Mouse (Mus musculus): Measurements from ENCODE around the gene 1110017D15Rik. TPM values are rescaled to one million over a fixed set of nuclear protein-coding genes. Genes with fewer than 3 reads are reported as not detected.

1110017D15Rik gene
- total RNA-seq, 1 experiment: not detected

DNA sequence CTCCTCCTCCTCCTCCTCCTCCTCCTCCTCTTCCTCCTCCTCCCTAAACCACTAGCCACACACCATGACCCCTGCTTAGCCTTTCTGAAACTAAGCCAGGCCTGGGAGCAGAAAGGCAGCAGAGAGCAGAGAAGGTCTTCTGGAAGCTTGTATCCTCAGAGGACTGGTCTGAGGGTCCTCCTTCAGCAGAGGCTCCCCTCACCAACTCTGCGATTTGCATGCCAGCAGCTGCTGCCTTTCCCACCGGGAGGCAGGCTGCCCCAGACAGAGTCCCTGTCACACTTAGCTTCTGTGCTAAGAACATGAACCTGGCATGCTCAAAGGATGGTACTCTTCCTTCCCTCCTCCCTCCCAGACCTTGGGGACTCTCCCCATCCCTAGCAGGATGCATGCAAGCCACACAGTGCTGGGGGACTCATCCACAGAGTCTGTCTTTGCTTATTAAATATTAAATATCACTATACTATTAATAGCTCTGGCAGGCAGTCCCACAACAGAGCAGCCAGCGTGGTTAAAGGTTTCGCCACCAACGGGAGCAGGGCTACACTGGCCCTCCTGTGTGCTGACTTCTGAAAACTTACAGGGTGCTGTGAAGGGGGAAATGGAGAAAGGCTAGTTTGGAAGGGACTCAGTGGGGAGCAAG lies 39.3 kb upstream of the 1110017D15Rik start:
- no peak for DNase-seq (ENCODE audit: low read depth, low spot score)
- no peak overlapping the region for H3K27ac ChIP-seq (ENCODE audit: insufficient read depth, low read depth, low read length, poor library complexity, severe bottlenecking)

DNA sequence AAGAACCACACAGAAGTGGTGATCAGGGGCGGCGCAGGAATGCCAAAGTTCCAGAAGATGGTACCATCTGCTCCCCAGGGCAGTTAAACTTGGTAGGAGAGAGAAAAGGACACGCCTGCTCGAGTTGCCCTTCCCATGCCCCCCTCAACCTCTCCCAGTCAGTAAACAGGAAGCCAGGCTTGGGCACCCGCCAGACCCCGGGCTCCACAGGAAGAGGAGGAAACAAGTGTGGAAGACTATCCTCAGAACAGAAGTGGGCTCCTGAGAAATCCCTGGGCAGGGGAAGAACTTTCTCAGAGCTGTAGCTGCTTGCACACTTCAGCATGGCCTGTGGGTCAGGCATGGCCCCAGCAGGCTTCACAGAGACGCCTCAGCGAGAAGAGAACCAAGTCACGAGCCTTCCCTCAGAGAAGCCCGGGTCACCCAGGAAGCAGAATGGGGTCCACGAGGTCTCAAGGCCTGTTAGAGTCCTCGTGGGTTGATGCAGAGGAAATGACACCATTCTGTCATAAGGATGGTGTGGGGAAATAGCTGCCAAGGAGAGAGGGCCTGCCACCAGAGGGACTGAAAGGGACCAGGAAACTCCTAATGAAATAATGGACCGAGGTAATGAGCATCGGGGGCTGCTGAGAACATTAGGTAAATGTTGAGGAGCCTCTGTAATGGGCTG lies 38.0 kb upstream of the 1110017D15Rik start:
- no peak overlapping the region for H3K27ac ChIP-seq (ENCODE audit: insufficient read depth, low read depth, low read length, poor library complexity, severe bottlenecking)
- H3K9ac ChIP-seq (ENCODE audit: insufficient read depth, low read depth, low read length, poor library complexity, severe bottlenecking): no peak overlapping the region
- H3K9me3 ChIP-seq (ENCODE audit: control insufficient read depth, insufficient read depth, low read depth, low read length): no peaks in the 10 kb centered on the region
- no peak overlapping the region for H3K4me3 ChIP-seq (ENCODE audit: insufficient read depth in 1 of 2, low read depth in 1 of 2, low read length in 2 of 2, poor library complexity in 1 of 2, severe bottlenecking in 1 of 2)
- no peaks in the 10 kb centered on the region for H3K4me1 ChIP-seq (ENCODE audit: control insufficient read depth in 2 of 2, insufficient read depth in 2 of 2, low read length in 2 of 2, poor library complexity in 1 of 2)
- in situ Hi-C loops (cut with MboI; ENCODE audit: low sequenced_read_pairs in 2 of 2, unreplicated experiment in 2 of 2): loop anchor here (10.0 to 25.0 kb wide), 2 partner anchors 150 to 157 kb away; partner anchors contain the start of genes Dctn3 (in 1 of the 2) and Rpp25l (in 1 of the 2)
- no peak for DNase-seq (ENCODE audit: low read depth, low spot score)
- H3K36me3 ChIP-seq (ENCODE audit: control insufficient read depth, insufficient read depth, low read length, poor library complexity, severe bottlenecking): no peaks in the 10 kb centered on the region
- TF ChIP-seq CHD2 (IDR thresholded peaks at IDR 0.05; ENCODE audit: low read depth, low read length) (no peak), MAFK (IDR thresholded peaks at IDR 0.05; ENCODE audit: insufficient read depth, low read depth, low read length) (no peak), HCFC1 (IDR thresholded peaks at IDR 0.05; ENCODE audit: borderline replicate concordance, insufficient read depth, low read length) (no peak), ZC3H11A (IDR thresholded peaks at IDR 0.05; ENCODE audit: borderline replicate concordance, low read depth, low read length) (no peak), ZNF384 (IDR thresholded peaks at IDR 0.05; ENCODE audit: low read depth, low read length) (no peak)

More for the DNA sequence above, 39.3 kb upstream of the 1110017D15Rik start:
- no peak for TF ChIP-seq HCFC1 (IDR thresholded peaks at IDR 0.05; ENCODE audit: borderline replicate concordance, insufficient read depth, low read length)
- no peak for TF ChIP-seq MAFK (IDR thresholded peaks at IDR 0.05; ENCODE audit: insufficient read depth, low read depth, low read length)
- TF ChIP-seq ZNF384 (IDR thresholded peaks at IDR 0.05; ENCODE audit: low read depth, low read length): no peak
- TF ChIP-seq CHD2 (IDR thresholded peaks at IDR 0.05; ENCODE audit: low read depth, low read length): no peak
- no peak for TF ChIP-seq ZC3H11A (IDR thresholded peaks at IDR 0.05; ENCODE audit: borderline replicate concordance, low read depth, low read length)
- no peaks in the 10 kb centered on the region for H3K9me3 ChIP-seq (ENCODE audit: control insufficient read depth, insufficient read depth, low read depth, low read length)
- in situ Hi-C loops (cut with MboI; ENCODE audit: low sequenced_read_pairs in 2 of 2, unreplicated experiment in 2 of 2): loop anchor here (10.0 to 25.0 kb wide), 2 partner anchors 148 to 156 kb away; partner anchors contain the start of genes Dctn3 (in 1 of the 2) and Rpp25l (in 1 of the 2)
- no peak overlapping the region for H3K4me3 ChIP-seq (ENCODE audit: insufficient read depth in 1 of 2, low read depth in 1 of 2, low read length in 2 of 2, poor library complexity in 1 of 2, severe bottlenecking in 1 of 2)
- H3K36me3 ChIP-seq (ENCODE audit: control insufficient read depth, insufficient read depth, low read length, poor library complexity, severe bottlenecking): no peaks in the 10 kb centered on the region
- H3K4me1 ChIP-seq (ENCODE audit: control insufficient read depth in 2 of 2, insufficient read depth in 2 of 2, low read length in 2 of 2, poor library complexity in 1 of 2): no peaks in the 10 kb centered on the region
- H3K9ac ChIP-seq (ENCODE audit: insufficient read depth, low read depth, low read length, poor library complexity, severe bottlenecking): no peak overlapping the region

DNA sequence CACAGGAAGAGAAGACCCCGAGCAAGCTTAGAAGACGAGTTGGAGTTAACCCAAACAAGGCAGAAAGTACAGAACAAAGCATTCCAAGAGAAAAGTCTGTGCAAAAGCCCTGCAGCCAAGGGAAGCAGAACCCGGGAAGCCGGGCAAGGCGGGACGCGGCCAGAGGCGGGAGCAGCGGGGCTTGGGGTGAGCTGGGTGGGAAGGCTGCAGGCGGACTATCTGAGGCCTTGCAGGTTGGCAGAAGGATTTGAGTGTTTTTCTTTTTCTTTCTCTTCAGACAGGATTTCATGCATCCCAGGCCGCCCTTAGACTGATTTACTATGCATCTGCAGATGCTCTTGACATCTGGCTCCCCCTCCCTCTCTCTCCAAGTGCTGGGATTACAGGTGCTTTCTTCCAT lies 36.0 kb upstream of the 1110017D15Rik start:
- in situ Hi-C loops (cut with MboI; ENCODE audit: low sequenced_read_pairs in 2 of 2, unreplicated experiment in 2 of 2): loop anchor here (10.0 to 25.0 kb wide), 2 partner anchors 152 to 159 kb away; partner anchors contain the start of genes Dctn3 (in 1 of the 2) and Rpp25l (in 1 of the 2)
- no peak for DNase-seq (ENCODE audit: low read depth, low spot score)
- Histone ChIP-seq H3K4me3 (ENCODE audit: insufficient read depth in 1 of 2, low read depth in 1 of 2, low read length in 2 of 2, poor library complexity in 1 of 2, severe bottlenecking in 1 of 2) (no peak overlapping the region), H3K36me3 (ENCODE audit: control insufficient read depth, insufficient read depth, low read length, poor library complexity, severe bottlenecking) (no peaks in the 10 kb centered on the region), H3K9me3 (ENCODE audit: control insufficient read depth, insufficient read depth, low read depth, low read length) (no peaks in the 10 kb centered on the region), H3K9ac (ENCODE audit: insufficient read depth, low read depth, low read length, poor library complexity, severe bottlenecking) (no peak overlapping the region), H3K4me1 (ENCODE audit: control insufficient read depth in 2 of 2, insufficient read depth in 2 of 2, low read length in 2 of 2, poor library complexity in 1 of 2) (no peaks in the 10 kb centered on the region), H3K27ac (ENCODE audit: insufficient read depth, low read depth, low read length, poor library complexity, severe bottlenecking) (no peak overlapping the region)
- TF ChIP-seq CHD2 (IDR thresholded peaks at IDR 0.05; ENCODE audit: low read depth, low read length): no peak
- TF ChIP-seq ZNF384 (IDR thresholded peaks at IDR 0.05; ENCODE audit: low read depth, low read length): no peak
- no peak for TF ChIP-seq ZC3H11A (IDR thresholded peaks at IDR 0.05; ENCODE audit: borderline replicate concordance, low read depth, low read length)
- TF ChIP-seq HCFC1 (IDR thresholded peaks at IDR 0.05; ENCODE audit: borderline replicate concordance, insufficient read depth, low read length): no peak
- TF ChIP-seq MAFK (IDR thresholded peaks at IDR 0.05; ENCODE audit: insufficient read depth, low read depth, low read length): no peak

DNA sequence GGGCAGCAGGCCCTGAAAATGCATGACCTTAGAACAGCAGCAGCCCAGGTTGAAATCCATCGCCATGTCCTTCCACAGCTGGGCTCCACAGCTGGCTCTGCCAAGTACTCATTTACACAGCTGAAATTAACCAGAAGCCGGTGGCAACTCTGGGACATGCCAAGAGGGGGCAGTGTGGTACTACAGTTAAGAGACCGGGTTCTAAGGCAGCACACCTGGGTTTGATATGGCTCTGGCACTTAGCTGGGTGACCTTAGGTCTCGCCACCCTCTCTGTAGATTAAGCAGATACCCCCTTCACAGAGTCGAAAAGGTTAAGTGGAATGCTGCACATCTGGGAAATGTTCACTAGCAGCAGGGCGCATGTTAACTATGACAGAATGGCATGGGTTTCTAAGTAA lies 35.4 kb upstream of the 1110017D15Rik start:
- Histone ChIP-seq H3K36me3 (ENCODE audit: control insufficient read depth, insufficient read depth, low read length, poor library complexity, severe bottlenecking) (no peaks in the 10 kb centered on the region), H3K4me3 (ENCODE audit: insufficient read depth in 1 of 2, low read depth in 1 of 2, low read length in 2 of 2, poor library complexity in 1 of 2, severe bottlenecking in 1 of 2) (no peak overlapping the region), H3K27ac (ENCODE audit: insufficient read depth, low read depth, low read length, poor library complexity, severe bottlenecking) (no peak overlapping the region), H3K9me3 (ENCODE audit: control insufficient read depth, insufficient read depth, low read depth, low read length) (no peaks in the 10 kb centered on the region), H3K4me1 (ENCODE audit: control insufficient read depth in 2 of 2, insufficient read depth in 2 of 2, low read length in 2 of 2, poor library complexity in 1 of 2) (no peaks in the 10 kb centered on the region), H3K9ac (ENCODE audit: insufficient read depth, low read depth, low read length, poor library complexity, severe bottlenecking) (no peak overlapping the region)
- TF ChIP-seq CHD2 (IDR thresholded peaks at IDR 0.05; ENCODE audit: low read depth, low read length): no peak
- no peak for TF ChIP-seq ZNF384 (IDR thresholded peaks at IDR 0.05; ENCODE audit: low read depth, low read length)
- no peak for TF ChIP-seq MAFK (IDR thresholded peaks at IDR 0.05; ENCODE audit: insufficient read depth, low read depth, low read length)
- TF ChIP-seq ZC3H11A (IDR thresholded peaks at IDR 0.05; ENCODE audit: borderline replicate concordance, low read depth, low read length): peak; percentile 54; the same call in 1 of the 2 replicates
- TF ChIP-seq HCFC1 (IDR thresholded peaks at IDR 0.05; ENCODE audit: borderline replicate concordance, insufficient read depth, low read length): no peak
- peak; percentile 77 for DNase-seq (ENCODE audit: low read depth, low spot score)
- in situ Hi-C loops (cut with MboI; ENCODE audit: low sequenced_read_pairs in 2 of 2, unreplicated experiment in 2 of 2): loop anchor here (10.0 to 25.0 kb wide), 2 partner anchors 152 to 160 kb away; partner anchors contain the start of genes Dctn3 (in 1 of the 2) and Rpp25l (in 1 of the 2)
